ENCODE assay signal across 19 mouse cellular contexts in the genomic region with DNA sequence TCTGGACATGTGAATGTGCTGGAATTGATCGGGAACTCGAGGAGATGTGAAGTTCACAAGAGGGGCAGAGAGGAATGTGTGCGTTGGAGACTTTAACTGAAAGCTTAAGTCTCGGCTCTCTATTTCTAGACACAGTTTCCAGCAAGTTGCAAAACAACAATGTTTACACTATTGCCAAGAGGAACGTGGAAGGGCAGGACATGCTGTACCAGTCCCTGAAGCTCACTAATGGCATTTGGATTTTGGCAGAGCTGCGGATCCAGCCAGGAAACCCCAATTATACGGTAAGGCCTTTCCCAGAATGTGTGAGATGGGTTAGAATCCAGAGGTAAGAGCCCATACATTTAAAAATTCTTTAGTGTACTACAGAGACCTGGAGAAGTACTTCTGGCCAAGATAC. TPM values are rescaled to one million over a fixed set of nuclear protein-coding genes. Genes with fewer than 3 reads are reported as not detected.
DNase-seq lines count a peak whose midpoint lies in the region; ATAC-seq and TF ChIP-seq lines count a peak whose summit lies in the region.
"Had no signal": no experiment of that assay in that cellular context is flagged by ENCODE, and none has a peak within 500 bp of the region (broad histone marks: within the 10 kb centered on the region; RNA-seq: fewer than 3 reads in every experiment).

No protein-coding gene starts in this region.

- H3K9me3 ChIP-seq in lung, postnatal 0 days (ENCODE audit: low read length), result no peaks in the 10 kb centered on the region
- no peaks in the 10 kb centered on the region for H3K9me3 ChIP-seq in limb, embryonic 10.5 days (replicated peaks)
- H3K9me3 ChIP-seq: embryonic facial prominence, embryonic 12.5 days; forebrain, embryonic 15.5 days; heart, embryonic 13.5 days; hindbrain, embryonic 15.5 days had no signal

- 62% methylated on average over 7 of the region's 7 CpGs for WGBS in lung, postnatal 0 days
- WGBS in lung, adult 2 months, result 55% methylated on average over 7 of the region's 7 CpGs
- WGBS in limb, embryonic 10.5 days, result 93% methylated on average over 7 of the region's 7 CpGs

- H3K4me1 ChIP-seq in lung, postnatal 0 days (ENCODE audit: insufficient read depth, low read depth, low read length), result no peaks in the 10 kb centered on the region
- H3K4me1 ChIP-seq in lung, adult 2 months (ENCODE audit: control insufficient read depth, insufficient read depth, low read length), result peaks cover 6% of the 10 kb centered on the region
- no peaks in the 10 kb centered on the region for H3K4me1 ChIP-seq in limb, embryonic 10.5 days
- H3K4me1 ChIP-seq: embryonic facial prominence, embryonic 12.5 days had no signal

- DNase-seq in heart, adult 8-10 months (ENCODE audit: low spot score), result peak; percentile 40
- no peak for DNase-seq in heart, postnatal 10 days
- DNase-seq in lung, postnatal 0 days (ENCODE audit: low spot score), result peak; percentile 57
- no peak for DNase-seq in lung, adult 2 months
- DNase-seq in lung, postnatal 25 days (ENCODE audit: low spot score), result peak; percentile 42
- no peak for DNase-seq in limb, embryonic 10.5 days (ENCODE audit: low spot score)
- DNase-seq: adrenal gland, adult 8-10 months; cerebellum, adult 11-12 months; cerebellum, adult 9-10 months; cerebellum, postnatal 25 days; gastrocnemius, postnatal 10 days had no signal

- H3K4me3 ChIP-seq in lung, postnatal 0 days (ENCODE audit: low read depth, low read length), result no peak overlapping the region
- no peak overlapping the region for H3K4me3 ChIP-seq in lung, adult 2 months (replicated peaks; ENCODE audit: extremely low read depth, low read depth, low read length)
- no peak overlapping the region for H3K4me3 ChIP-seq in limb, embryonic 10.5 days
- H3K4me3 ChIP-seq: embryonic facial prominence, embryonic 12.5 days; forebrain, embryonic 15.5 days; heart, embryonic 13.5 days; hindbrain, embryonic 15.5 days had no signal

- no peak for TF ChIP-seq CTCF in lung, postnatal 0 days (IDR thresholded peaks at IDR 0.05)
- no peak for TF ChIP-seq CTCF in lung, adult 2 months (IDR thresholded peaks at IDR 0.05; ENCODE audit: insufficient read depth, low read length)

- H3K4me2 ChIP-seq in lung, postnatal 0 days (replicated peaks; ENCODE audit: low read depth, low read length), result no peak overlapping the region
- H3K4me2 ChIP-seq: embryonic facial prominence, embryonic 12.5 days; forebrain, embryonic 15.5 days; heart, embryonic 13.5 days; hindbrain, embryonic 15.5 days had no signal

- no peaks in the 10 kb centered on the region for H3K27me3 ChIP-seq in lung, postnatal 0 days (replicated peaks; ENCODE audit: insufficient read depth, low read length)
- no peaks in the 10 kb centered on the region for H3K27me3 ChIP-seq in limb, embryonic 10.5 days (ENCODE audit: low read depth, poor library complexity, severe bottlenecking)
- H3K27me3 ChIP-seq: embryonic facial prominence, embryonic 12.5 days; forebrain, embryonic 15.5 days; heart, embryonic 13.5 days; hindbrain, embryonic 15.5 days had no signal

- peaks cover 33% of the 10 kb centered on the region for H3K36me3 ChIP-seq in lung, postnatal 0 days (ENCODE audit: insufficient read depth, low read length)
- H3K36me3 ChIP-seq in limb, embryonic 10.5 days, result peaks cover 70% of the 10 kb centered on the region

- no peak overlapping the region for H3K9ac ChIP-seq in lung, postnatal 0 days (replicated peaks; ENCODE audit: low read depth)
- H3K9ac ChIP-seq: embryonic facial prominence, embryonic 12.5 days; forebrain, embryonic 15.5 days; heart, embryonic 13.5 days; hindbrain, embryonic 15.5 days had no signal

- TF ChIP-seq POLR2A in lung, adult 2 months (IDR thresholded peaks at IDR 0.05; ENCODE audit: borderline replicate concordance, extremely low read depth, low read depth, low read length), result no peak

- peak; percentile 90 for TF ChIP-seq EP300 in lung, postnatal 0 days (IDR thresholded peaks at IDR 0.05)

- peak; percentile 62 for ATAC-seq in lung, postnatal 0 days
- ATAC-seq: forebrain, embryonic 15.5 days; intestine, embryonic 16.5 days had no signal

- intact Hi-C loops in heart, postnatal 10 days (cut with DNase I), result no loop called here

- 0 out of 2 replicates have a peak overlapping the region, but pooled peaks have one; percentile 12 for H3K27ac ChIP-seq in lung, postnatal 0 days (ENCODE audit: low read length)
- no peak overlapping the region for H3K27ac ChIP-seq in limb, embryonic 10.5 days
- H3K27ac ChIP-seq: embryonic facial prominence, embryonic 12.5 days; forebrain, embryonic 15.5 days; heart, embryonic 13.5 days; hindbrain, embryonic 15.5 days had no signal

RNA-seq across cellular contexts. Expression of a gene that starts 11.3 kb away (rescaled TPM):
- total RNA-seq in heart, adult 8-10 months (2022), result 10 to 100 TPM; 67.6 to 90.2 (median 81.9) TPM
- 10 to 100 TPM; 25.7 to 25.9 TPM for total RNA-seq in heart, postnatal 10 days (2021)
- 0.80 and 1.2 TPM in 2 replicates for polyA plus RNA-seq in lung, postnatal 0 days (2015; fragmentation: Nextera tagmentation; extraction: Ambion mirVana)
- 1.9 and 2.4 TPM in 2 replicates for polyA plus RNA-seq in lung, adult 2 months (2012; rRNA removed)
- 1.5 and 1.6 TPM in 2 replicates for polyA plus RNA-seq in limb, embryonic 10.5 days (2016; fragmentation: Nextera tagmentation; extraction: Ambion mirVana)

RNA-seq across cellular contexts. Expression of a gene that starts 31.6 kb away (rescaled TPM):
- not detected for total RNA-seq in heart, adult 8-10 months (2022)
- not detected for total RNA-seq in heart, postnatal 10 days (2021)
- polyA plus RNA-seq in lung, postnatal 0 days (2015; fragmentation: Nextera tagmentation; extraction: Ambion mirVana), result 1.8 and 2.2 TPM in 2 replicates
- polyA plus RNA-seq in lung, adult 2 months (2012; rRNA removed), result 2.8 TPM in 2 replicates
- polyA plus RNA-seq in limb, embryonic 10.5 days (2016; fragmentation: Nextera tagmentation; extraction: Ambion mirVana), result not detected in 2 replicates
- total RNA-seq: gastrocnemius, postnatal 10 days had no signal
- polyA plus RNA-seq: forebrain, embryonic 11.5 days; heart, embryonic 13.5 days; heart, postnatal 0 days had no signal

RNA-seq across cellular contexts. Expression of a gene that starts 39.9 kb away (rescaled TPM):
- not detected for total RNA-seq in heart, adult 8-10 months (2022)
- total RNA-seq in heart, postnatal 10 days (2021), result not detected
- polyA plus RNA-seq in lung, postnatal 0 days (2015; fragmentation: Nextera tagmentation; extraction: Ambion mirVana), result 0.23 and 0.54 TPM in 2 replicates
- polyA plus RNA-seq in lung, adult 2 months (2012; rRNA removed), result 0.54 TPM in 1 of 2 replicates, not detected in the other
- polyA plus RNA-seq in limb, embryonic 10.5 days (2016; fragmentation: Nextera tagmentation; extraction: Ambion mirVana), result 0.31 TPM in 1 of 2 replicates, not detected in the other
- total RNA-seq: gastrocnemius, postnatal 4 days had no signal

Comparison
In these comparisons a context has a peak if more than half of its experiments do, and no peak if none do; other contexts are left out.
1. DNase-seq: peak in heart, adult 8-10 months (single experiment), lung, postnatal 0 days (single experiment) and lung, postnatal 25 days (single experiment); none in heart, postnatal 10 days (0 of 2), lung, adult 2 months (single experiment) and limb, embryonic 10.5 days (single experiment).